Mouse (Mus musculus) heart, postnatal 4 days (tissue): ENCODE results near the gene Mt2. TPM values are rescaled to one million over a fixed set of nuclear protein-coding genes. Genes with fewer than 3 reads are reported as not detected.
A peak's percentile ranks its signal among the peaks of the same experiment; 100 is the strongest.
"Not testable (repeated sequence)": the region's sequence is repeated elsewhere in the genome, so short reads cannot be mapped to it uniquely, and the experiment has no call there.

ENCODE experiments used
- DNase-seq: peaks from one replicate; pipeline ENCODE4 v3.0.0; 2021
- total RNA-seq, 2 experiments: library from RNA; stranded (reverse); gene quantifications; 2 replicates each; pipeline ENCODE4 v1.2.3; 2021

The Mt2 gene
- total RNA-seq, result 10 to 100 TPM; 35.5 to 37.4 TPM

GRCm38 (mm10) chr8:94172075-94172808 is at the start of gene Mt2:
Gene Mt2 (plus strand): TSS chr8:94172664.
- DNase-seq, result peak; percentile 77

GRCm38 (mm10) chr8:94122711-94123468 is 49.6 kb upstream of the Mt2 start:
- DNase-seq, result no peak

GRCm38 (mm10) chr8:94127711-94128110 is 44.8 kb upstream of the Mt2 start:
- no peak for DNase-seq

GRCm38 (mm10) chr8:94129133-94129789 is 43.2 kb upstream of the Mt2 start:
- no peak for DNase-seq

- DNase-seq, result no peak
These were observed 42.3 kb upstream of the Mt2 start for GRCm38 (mm10) chr8:94130126-94130525.

- no peak for DNase-seq
These were observed 40.4 kb upstream of the Mt2 start for GRCm38 (mm10) chr8:94132096-94132495.

- DNase-seq, result not testable (repeated sequence)
These were observed 37.9 kb upstream of the Mt2 start for GRCm38 (mm10) chr8:94134601-94135000.

GRCm38 (mm10) chr8:94135556-94135955 is 36.9 kb upstream of the Mt2 start:
- no peak for DNase-seq

- no peak for DNase-seq
These were observed 36.3 kb upstream of the Mt2 start for GRCm38 (mm10) chr8:94136192-94136591.

- DNase-seq, result no peak
These were observed 35.5 kb upstream of the Mt2 start, which contains the start of gene Mt4 for GRCm38 (mm10) chr8:94136933-94137332. Gene Mt4 (plus strand): TSS chr8:94137197.

GRCm38 (mm10) chr8:94140266-94140795 is 32.1 kb upstream of the Mt2 start:
- DNase-seq, result no peak

- no peak for DNase-seq
These were observed 24.2 kb upstream of the Mt2 start for GRCm38 (mm10) chr8:94148236-94148635.

- no peak for DNase-seq
These were observed 21.5 kb upstream of the Mt2 start for GRCm38 (mm10) chr8:94150925-94151324.

- peak; percentile 60 for DNase-seq
These were observed 19.8 kb upstream of the Mt2 start, which contains the start of gene Mt3 for GRCm38 (mm10) chr8:94152513-94153300. Gene Mt3 (plus strand): TSS chr8:94152607.

- DNase-seq, result no peak
These were observed 19.0 kb upstream of the Mt2 start for GRCm38 (mm10) chr8:94153451-94153850.

- DNase-seq, result no peak
These were observed 17.9 kb upstream of the Mt2 start for GRCm38 (mm10) chr8:94154537-94154936.

GRCm38 (mm10) chr8:94156092-94156491 is 16.4 kb upstream of the Mt2 start:
- peak; percentile 60 for DNase-seq

GRCm38 (mm10) chr8:94165772-94166171 is 6.7 kb upstream of the Mt2 start:
- not testable (repeated sequence) for DNase-seq

GRCm38 (mm10) chr8:94167244-94167643 is 5.2 kb upstream of the Mt2 start:
- peak; percentile 93 for DNase-seq

GRCm38 (mm10) chr8:94169547-94169946 is 2.9 kb upstream of the Mt2 start:
- DNase-seq, result no peak

GRCm38 (mm10) chr8:94171321-94171755 is 1.1 kb upstream of the Mt2 start:
- peak; percentile 32 for DNase-seq
